Mouse (Mus musculus) ES-Bruce4 (cell line): Measurements from ENCODE around the gene Cftr.

Source experiments
- CTCF ChIP-seq: IDR thresholded peaks from one replicate; pipeline ENCODE4 v1.8.1; 2011; ENCODE audit warnings: low read depth, low read length
- EP300 ChIP-seq: IDR thresholded peaks from 2 replicates; pipeline ENCODE4 v1.6.1; 2011; ENCODE audit warnings: low read depth, low read length; ENCODE audit not compliant: insufficient read depth
- POLR2A ChIP-seq: IDR thresholded peaks from one replicate; pipeline ENCODE4 v1.8.1; 2011; ENCODE audit warnings: low read length; ENCODE audit not compliant: insufficient read depth

- TF ChIP-seq CTCF (no peak), POLR2A (no peak), EP300 (no peak)
Observed at GRCm38 (mm10) chr6:18153031-18153430, 17.5 kb upstream of the Cftr start.
